In genomic region chr2:115070123-115070522, GRCm38 (mm10) we compare ENCODE assay signal across 29 mouse cellular contexts.
DNase-seq lines count a peak whose midpoint lies in the region; ATAC-seq and TF ChIP-seq lines count a peak whose summit lies in the region.
"Had no signal": no experiment of that assay in that cellular context is flagged by ENCODE, and none has a peak within 500 bp of the region (broad histone marks: within the 10 kb centered on the region; RNA-seq: fewer than 3 reads in every experiment).

No protein-coding gene starts in this region.

- no peaks in the 10 kb centered on the region for H3K27me3 ChIP-seq in forebrain, embryonic 14.5 days (replicated peaks; ENCODE audit: control insufficient read depth, insufficient read depth, low read length)
- H3K27me3 ChIP-seq in forebrain, embryonic 12.5 days = no peaks in the 10 kb centered on the region
- no peaks in the 10 kb centered on the region for H3K27me3 ChIP-seq in midbrain, embryonic 15.5 days (replicated peaks)
- H3K27me3 ChIP-seq in midbrain, postnatal 0 days (ENCODE audit: insufficient read depth, low read length) = no peaks in the 10 kb centered on the region
- no peaks in the 10 kb centered on the region for H3K27me3 ChIP-seq in lung, postnatal 0 days (replicated peaks; ENCODE audit: insufficient read depth, low read length)
- H3K27me3 ChIP-seq: CH12.LX; embryonic facial prominence, embryonic 12.5 days; embryonic facial prominence, embryonic 15.5 days; heart, embryonic 12.5 days; heart, embryonic 15.5 days; hindbrain, embryonic 13.5 days; intestine, embryonic 15.5 days; Patski had no signal

- H3K4me2 ChIP-seq in forebrain, embryonic 14.5 days (ENCODE audit: low read length) = no peak overlapping the region
- H3K4me2 ChIP-seq in forebrain, embryonic 12.5 days = no peak overlapping the region
- H3K4me2 ChIP-seq in midbrain, embryonic 15.5 days = no peak overlapping the region
- H3K4me2 ChIP-seq in midbrain, postnatal 0 days (ENCODE audit: low read depth, low read length, poor library complexity, severe bottlenecking) = no peak overlapping the region
- no peak overlapping the region for H3K4me2 ChIP-seq in lung, postnatal 0 days (replicated peaks; ENCODE audit: low read depth, low read length)
- H3K4me2 ChIP-seq: embryonic facial prominence, embryonic 12.5 days; embryonic facial prominence, embryonic 15.5 days; heart, embryonic 12.5 days; heart, embryonic 15.5 days; hindbrain, embryonic 13.5 days; intestine, embryonic 15.5 days had no signal

- TF ChIP-seq CTCF in midbrain, postnatal 0 days (IDR thresholded peaks at IDR 0.05) = no peak
- TF ChIP-seq CTCF in lung, postnatal 0 days (IDR thresholded peaks at IDR 0.05) = no peak

- H3K9me3 ChIP-seq in forebrain, embryonic 14.5 days (replicated peaks; ENCODE audit: control insufficient read depth, low read length) = no peaks in the 10 kb centered on the region
- H3K9me3 ChIP-seq in forebrain, embryonic 12.5 days = no peaks in the 10 kb centered on the region
- H3K9me3 ChIP-seq in midbrain, embryonic 15.5 days = no peaks in the 10 kb centered on the region
- H3K9me3 ChIP-seq in midbrain, postnatal 0 days (ENCODE audit: low read length) = no peaks in the 10 kb centered on the region
- no peaks in the 10 kb centered on the region for H3K9me3 ChIP-seq in lung, postnatal 0 days (ENCODE audit: low read length)
- H3K9me3 ChIP-seq: embryonic facial prominence, embryonic 12.5 days; embryonic facial prominence, embryonic 15.5 days; G1E; heart, embryonic 12.5 days; heart, embryonic 15.5 days; hindbrain, embryonic 10.5 days; hindbrain, embryonic 13.5 days; intestine, embryonic 15.5 days had no signal

- no peaks in the 10 kb centered on the region for H3K36me3 ChIP-seq in forebrain, embryonic 14.5 days (ENCODE audit: control insufficient read depth, insufficient read depth, low read length)
- H3K36me3 ChIP-seq in forebrain, embryonic 12.5 days (replicated peaks) = no peaks in the 10 kb centered on the region
- H3K36me3 ChIP-seq in midbrain, embryonic 15.5 days (replicated peaks) = no peaks in the 10 kb centered on the region
- no peaks in the 10 kb centered on the region for H3K36me3 ChIP-seq in midbrain, postnatal 0 days (ENCODE audit: insufficient read depth, low read length)
- no peaks in the 10 kb centered on the region for H3K36me3 ChIP-seq in lung, postnatal 0 days (ENCODE audit: insufficient read depth, low read length)
- H3K36me3 ChIP-seq: embryonic facial prominence, embryonic 12.5 days; embryonic facial prominence, embryonic 15.5 days; G1E; heart, embryonic 12.5 days; heart, embryonic 15.5 days; hindbrain, embryonic 10.5 days; hindbrain, embryonic 13.5 days; intestine, embryonic 15.5 days had no signal

- no peak overlapping the region for H3K27ac ChIP-seq in forebrain, embryonic 14.5 days (ENCODE audit: low read depth, low read length)
- no peak overlapping the region for H3K27ac ChIP-seq in forebrain, embryonic 12.5 days
- no peak overlapping the region for H3K27ac ChIP-seq in midbrain, embryonic 15.5 days
- H3K27ac ChIP-seq in midbrain, postnatal 0 days (ENCODE audit: low read depth, low read length) = no peak overlapping the region
- H3K27ac ChIP-seq in lung, postnatal 0 days (ENCODE audit: low read length) = no peak overlapping the region
- H3K27ac ChIP-seq: embryonic facial prominence, embryonic 12.5 days; embryonic facial prominence, embryonic 15.5 days; heart, embryonic 15.5 days; hindbrain, embryonic 10.5 days; hindbrain, embryonic 13.5 days; intestine, embryonic 15.5 days had no signal

- TF ChIP-seq EP300 in lung, postnatal 0 days (IDR thresholded peaks at IDR 0.05) = no peak

- peak; percentile 15 for DNase-seq in forebrain, embryonic 14.5 days (ENCODE audit: low spot score)
- DNase-seq in frontal cortex, postnatal 14 days (ENCODE audit: low spot score in 2 of 2) = no peak
- DNase-seq in midbrain, postnatal 0 days (ENCODE audit: low spot score) = no peak
- no peak for DNase-seq in lung, postnatal 0 days (ENCODE audit: low spot score)
- DNase-seq: adrenal gland, postnatal 10 days; adrenal gland, postnatal 36 days; B cell, adult 2 months; cerebellum, adult 11 months; cerebellum, adult 2 months; cerebellum, adult 9-11 months; cerebellum, postnatal 25 days; gastrocnemius, postnatal 25 days; heart, adult 18-20 months; heart, postnatal 10 days; heart, postnatal 36 days had no signal

- no peaks in the 10 kb centered on the region for H3K4me1 ChIP-seq in forebrain, embryonic 14.5 days (ENCODE audit: control insufficient read depth, insufficient read depth, low read length)
- no peaks in the 10 kb centered on the region for H3K4me1 ChIP-seq in forebrain, embryonic 12.5 days
- no peaks in the 10 kb centered on the region for H3K4me1 ChIP-seq in midbrain, embryonic 15.5 days
- no peaks in the 10 kb centered on the region for H3K4me1 ChIP-seq in midbrain, postnatal 0 days (ENCODE audit: insufficient read depth, low read length)
- H3K4me1 ChIP-seq in lung, postnatal 0 days (ENCODE audit: insufficient read depth, low read depth, low read length) = no peaks in the 10 kb centered on the region
- H3K4me1 ChIP-seq: embryonic facial prominence, embryonic 12.5 days; embryonic facial prominence, embryonic 15.5 days; heart, embryonic 12.5 days; heart, embryonic 15.5 days; intestine, embryonic 15.5 days had no signal

- no peak overlapping the region for H3K9ac ChIP-seq in forebrain, embryonic 14.5 days (ENCODE audit: low read length)
- H3K9ac ChIP-seq in forebrain, embryonic 12.5 days = no peak overlapping the region
- H3K9ac ChIP-seq in midbrain, embryonic 15.5 days = no peak overlapping the region
- no peak overlapping the region for H3K9ac ChIP-seq in midbrain, postnatal 0 days (replicated peaks; ENCODE audit: low read length, poor library complexity, severe bottlenecking)
- no peak overlapping the region for H3K9ac ChIP-seq in lung, postnatal 0 days (replicated peaks; ENCODE audit: low read depth)
- H3K9ac ChIP-seq: embryonic facial prominence, embryonic 12.5 days; embryonic facial prominence, embryonic 15.5 days; heart, embryonic 12.5 days; heart, embryonic 15.5 days; hindbrain, embryonic 13.5 days; intestine, embryonic 15.5 days had no signal

- H3K4me3 ChIP-seq in forebrain, embryonic 14.5 days (ENCODE audit: low read depth, low read length) = no peak overlapping the region
- H3K4me3 ChIP-seq in forebrain, embryonic 12.5 days (replicated peaks) = no peak overlapping the region
- H3K4me3 ChIP-seq in midbrain, embryonic 15.5 days = no peak overlapping the region
- no peak overlapping the region for H3K4me3 ChIP-seq in midbrain, postnatal 0 days (ENCODE audit: low read depth, low read length)
- no peak overlapping the region for H3K4me3 ChIP-seq in lung, postnatal 0 days (ENCODE audit: low read depth, low read length)
- H3K4me3 ChIP-seq: embryonic facial prominence, embryonic 12.5 days; embryonic facial prominence, embryonic 15.5 days; heart, embryonic 12.5 days; heart, embryonic 15.5 days; hindbrain, embryonic 10.5 days; hindbrain, embryonic 13.5 days; intestine, embryonic 15.5 days had no signal

- WGBS in forebrain, embryonic 14.5 days = 55% methylated on average over 6 of the region's 6 CpGs
- 51% methylated on average over 6 of the region's 6 CpGs for WGBS in forebrain, embryonic 12.5 days
- 47% methylated on average over 6 of the region's 6 CpGs for WGBS in midbrain, embryonic 15.5 days
- WGBS in midbrain, postnatal 0 days = 49% methylated on average over 6 of the region's 6 CpGs
- WGBS in lung, postnatal 0 days = 53% methylated on average over 6 of the region's 6 CpGs

- peak; percentile 60 for ATAC-seq in forebrain, embryonic 14.5 days
- no peak for ATAC-seq in forebrain, embryonic 12.5 days (ENCODE audit: low FRiP score)
- peak; percentile 35; the same call in 1 of the 2 replicates for ATAC-seq in frontal cortex, adult (ENCODE audit: low TSS enrichment)
- ATAC-seq in midbrain, embryonic 15.5 days (replicated peaks) = peak; percentile 88
- no peak for ATAC-seq in midbrain, postnatal 0 days (ENCODE audit: low FRiP score)
- no peak for ATAC-seq in lung, postnatal 0 days
- ATAC-seq: hindbrain, embryonic 16.5 days; intestine, embryonic 15.5 days; Patski had no signal

Comparison
In these comparisons a context has a peak if more than half of its experiments do, and no peak if none do; other contexts are left out.
1. ATAC-seq: peak in forebrain, embryonic 14.5 days (single experiment), frontal cortex, adult (single experiment) and midbrain, embryonic 15.5 days (single experiment); none in forebrain, embryonic 12.5 days (single experiment), midbrain, postnatal 0 days (single experiment) and lung, postnatal 0 days (single experiment).